Mouse (Mus musculus) gastrocnemius, adult 18-20 months (tissue): ENCODE results near the gene Maml3. TPM values are rescaled to one million over a fixed set of nuclear protein-coding genes. Genes with fewer than 3 reads are reported as not detected.

ENCODE experiments used
- DNase-seq: peaks from one replicate; pipeline ENCODE4 v3.0.0; 2021; ENCODE audit warnings: low spot score
- total RNA-seq, 2 experiments: library from RNA; stranded (reverse); gene quantifications; 2 replicates each; pipeline ENCODE4 v1.2.3; 2021

The Maml3 gene
- total RNA-seq, 2 experiments from 2014 or later: 2.3 to 2.6 TPM

DNA sequence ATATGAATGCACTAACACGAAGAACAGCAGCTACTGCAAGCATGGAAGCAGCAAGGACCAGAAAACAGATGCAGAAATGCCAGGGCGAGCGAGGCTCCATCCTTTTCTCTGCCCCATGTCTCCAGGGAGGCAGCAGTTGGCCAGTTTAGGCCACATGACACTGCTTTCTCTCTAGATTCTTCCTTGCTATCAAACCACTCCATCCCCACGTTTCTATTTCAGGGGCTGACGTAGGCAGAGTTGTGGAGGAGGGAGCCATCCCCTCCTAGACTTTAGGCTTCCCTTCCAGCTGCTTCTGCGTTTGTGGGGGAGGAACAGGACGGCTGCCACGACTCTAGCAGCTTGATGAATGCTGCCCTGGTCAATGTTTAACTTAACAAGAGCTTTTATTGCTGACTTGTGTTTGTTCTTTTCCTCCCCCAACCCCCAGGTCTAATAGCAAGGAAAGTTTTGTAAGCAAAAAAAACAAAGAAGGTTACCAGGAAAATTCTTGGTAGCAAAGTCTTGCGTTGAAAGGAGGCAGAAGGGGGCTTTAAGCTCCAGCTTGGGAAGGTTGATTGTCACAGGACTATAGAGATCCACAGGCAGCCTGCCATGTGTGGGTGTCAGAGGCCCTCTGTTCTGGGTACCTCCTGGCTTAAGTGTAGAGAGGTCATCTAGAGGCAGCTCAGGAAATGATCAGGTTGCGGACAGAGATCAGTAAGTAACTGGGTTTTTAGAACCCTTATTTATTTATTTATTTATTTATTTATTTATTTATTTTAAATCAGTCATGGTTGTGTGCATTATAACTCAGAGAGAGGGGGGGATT, 188.6 kb downstream of the Maml3 start:
- DNase-seq: peak; percentile 48

DNA sequence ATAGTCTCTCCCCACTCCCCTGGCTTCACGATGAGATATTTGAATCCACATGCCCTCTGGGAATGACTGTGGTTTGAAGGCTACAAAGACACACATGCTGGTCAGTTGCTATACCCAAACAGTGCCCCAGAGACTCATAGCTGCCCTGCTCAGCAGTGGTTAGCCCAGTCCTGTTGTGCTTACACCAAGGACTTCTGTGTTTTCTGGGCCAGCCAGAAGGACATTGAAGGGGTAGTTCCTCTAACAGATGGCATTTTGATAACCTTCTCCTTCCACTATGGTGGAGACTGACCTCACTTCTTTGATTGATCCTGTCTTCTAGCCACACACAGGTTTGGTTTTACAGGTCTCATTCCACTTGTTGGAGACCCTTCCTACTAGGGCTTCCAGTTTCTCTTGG, 189.5 kb downstream of the Maml3 start:
- no peak for DNase-seq

DNA sequence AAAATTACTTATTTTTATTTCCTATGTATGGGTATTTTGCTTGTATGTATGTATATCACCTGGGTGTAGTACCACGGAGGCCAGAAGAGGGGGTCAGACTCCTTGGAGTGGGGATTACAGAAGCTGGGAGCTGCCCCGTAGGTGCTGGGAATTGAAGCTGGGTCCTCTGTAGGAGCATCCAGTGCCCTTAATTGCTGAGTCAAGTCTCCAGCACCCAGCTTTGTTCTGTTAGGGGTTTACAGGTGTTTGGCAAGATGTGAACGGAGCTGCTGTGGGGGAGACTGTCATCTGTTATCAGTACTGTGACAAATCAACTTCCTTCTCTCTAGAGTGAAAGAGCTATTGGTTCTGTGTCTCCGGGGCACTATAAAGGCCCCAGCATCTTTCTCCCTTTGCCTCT, 190.0 kb downstream of the Maml3 start:
- no peak for DNase-seq

DNA sequence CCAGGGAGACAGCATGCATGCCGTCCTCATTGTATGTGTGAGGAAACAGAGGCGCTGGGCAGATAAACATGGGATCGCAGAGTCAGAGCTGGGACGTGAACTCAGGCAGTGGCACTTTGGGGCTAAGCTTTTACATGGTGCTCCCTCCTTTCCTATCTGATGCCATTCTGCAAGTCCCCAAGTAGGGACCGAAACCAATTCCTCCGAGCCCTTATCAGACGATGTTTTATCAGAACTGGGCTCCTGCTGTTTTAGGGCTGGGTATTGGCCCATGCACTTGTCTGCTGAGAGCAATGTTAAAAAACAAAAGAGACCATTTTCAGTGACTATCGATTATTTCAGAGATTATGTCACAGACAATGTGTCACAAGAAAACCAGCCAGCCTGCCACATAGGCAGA, 191.4 kb downstream of the Maml3 start:
- no peak for DNase-seq

DNA sequence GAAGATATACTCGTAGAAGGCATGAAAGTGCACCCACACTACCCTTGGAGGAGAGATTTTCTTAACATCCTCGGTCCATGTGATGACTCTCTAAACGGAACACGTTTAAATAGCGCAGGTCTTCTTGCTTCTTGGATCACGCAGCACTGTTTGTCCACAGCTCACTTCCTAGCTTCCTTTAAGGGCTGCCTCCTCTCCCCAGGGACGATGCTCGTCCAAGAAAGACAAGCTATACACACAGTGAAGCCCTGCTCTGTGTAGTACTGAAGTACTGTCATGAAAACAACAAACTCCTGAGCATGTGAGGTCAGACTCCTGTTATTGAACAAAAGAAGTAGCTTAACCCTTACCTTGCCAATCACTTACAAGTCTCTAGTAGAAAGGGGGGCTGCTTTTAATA, 192.7 kb downstream of the Maml3 start:
- peak; percentile 45 for DNase-seq

DNA sequence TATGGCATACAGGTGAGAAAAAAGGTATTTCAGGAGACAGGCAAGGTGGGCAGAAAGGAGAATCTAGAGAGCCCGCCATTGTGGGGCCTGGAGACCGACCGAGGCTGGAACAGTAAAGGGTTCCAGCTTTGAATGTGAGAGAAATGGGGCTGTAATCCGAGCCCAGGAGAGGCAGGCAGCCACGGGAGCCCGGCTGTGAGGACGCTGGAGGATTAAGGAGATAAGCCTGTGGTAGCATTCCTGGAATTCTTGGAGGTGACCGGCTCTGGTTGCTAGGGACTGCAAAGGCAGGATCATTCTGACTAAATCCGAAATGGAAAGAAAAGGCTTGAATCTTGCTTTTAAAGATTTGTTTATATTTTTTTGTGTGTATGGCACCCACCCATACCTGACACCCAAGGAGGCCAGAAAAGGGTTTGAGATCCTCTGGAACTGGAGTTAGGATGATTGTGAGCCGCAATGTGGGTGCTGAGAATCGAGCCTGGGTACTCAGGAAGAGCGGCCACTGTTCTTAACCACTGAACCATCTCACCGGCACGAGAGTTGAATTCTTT, 196.4 kb downstream of the Maml3 start:
- DNase-seq: no peak

DNA sequence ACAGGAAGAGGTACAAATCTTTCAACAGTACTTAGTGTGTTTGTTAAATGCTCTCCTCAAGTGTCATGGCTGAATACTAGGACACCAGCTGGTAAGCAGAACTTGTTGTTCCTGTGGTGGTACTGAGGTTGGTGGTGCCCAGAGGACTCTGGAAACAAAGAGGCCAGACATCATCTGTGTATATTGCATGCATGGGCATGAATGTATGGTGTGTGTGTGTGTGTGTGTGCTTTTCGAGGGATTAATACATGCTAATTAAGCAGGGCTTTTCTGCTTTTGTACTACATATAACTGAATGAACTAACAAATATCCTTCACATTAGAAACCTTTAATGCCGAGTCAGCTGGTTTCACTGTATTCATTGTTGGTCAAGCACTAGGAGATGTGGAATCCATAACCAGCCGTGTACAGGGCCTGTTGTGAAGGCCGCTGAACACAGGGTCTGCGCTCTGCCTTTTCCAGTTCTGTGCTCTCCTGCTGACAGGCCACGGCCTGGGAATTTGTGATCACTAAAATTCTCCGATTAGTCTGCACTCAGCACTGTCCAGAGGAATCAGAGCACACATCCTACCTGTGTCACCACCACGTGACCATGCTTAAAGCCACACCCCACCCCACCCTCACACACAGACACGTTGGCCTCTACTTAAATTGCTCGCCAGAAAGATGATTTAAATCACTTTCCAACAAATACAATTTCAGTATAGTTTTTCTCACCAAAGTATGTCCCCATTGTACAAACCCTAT, 197.6 kb downstream of the Maml3 start:
- no peak for DNase-seq

DNA sequence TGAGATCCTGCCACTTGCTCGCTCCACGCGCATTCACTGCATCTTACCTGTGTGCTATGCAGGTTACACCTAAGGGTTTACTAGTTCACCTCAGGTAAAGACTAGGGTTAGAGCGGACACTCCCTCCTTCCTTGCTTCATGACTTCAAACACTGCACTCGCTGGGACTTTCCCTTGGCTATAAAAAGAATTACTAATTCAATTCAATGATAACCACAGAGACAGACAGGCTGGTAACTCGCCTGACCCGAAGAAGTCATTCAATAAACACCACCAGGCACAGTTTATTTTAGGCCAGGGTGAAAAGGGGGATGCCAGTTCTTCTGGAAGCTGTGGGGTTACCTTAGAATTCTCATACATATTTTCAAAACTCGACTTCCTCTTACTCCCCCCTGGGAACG, 199.0 kb downstream of the Maml3 start:
- DNase-seq: no peak

DNA sequence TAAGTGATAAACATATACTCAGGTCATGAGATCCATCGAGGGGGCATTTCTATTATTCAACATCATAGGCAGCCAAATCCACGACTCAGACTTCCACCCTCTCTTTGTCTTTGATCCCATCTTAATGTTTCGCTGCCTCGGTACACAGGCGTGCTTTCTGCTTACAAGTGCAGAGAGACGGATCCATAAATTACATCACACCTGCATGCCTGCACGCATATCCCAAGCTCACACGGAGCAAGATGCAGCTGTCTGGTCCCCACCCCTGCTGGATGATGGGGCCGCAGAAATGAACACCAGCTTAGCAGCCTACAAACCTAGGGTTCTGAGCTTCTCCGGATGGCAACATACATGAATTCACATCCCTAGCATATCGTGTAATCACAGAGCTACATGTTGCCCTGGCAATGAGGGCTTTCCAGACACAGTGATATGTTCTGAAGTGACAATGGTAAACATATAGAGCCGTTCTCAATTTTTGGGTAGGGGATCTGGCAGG, 200.5 kb downstream of the Maml3 start:
- no peak for DNase-seq

DNA sequence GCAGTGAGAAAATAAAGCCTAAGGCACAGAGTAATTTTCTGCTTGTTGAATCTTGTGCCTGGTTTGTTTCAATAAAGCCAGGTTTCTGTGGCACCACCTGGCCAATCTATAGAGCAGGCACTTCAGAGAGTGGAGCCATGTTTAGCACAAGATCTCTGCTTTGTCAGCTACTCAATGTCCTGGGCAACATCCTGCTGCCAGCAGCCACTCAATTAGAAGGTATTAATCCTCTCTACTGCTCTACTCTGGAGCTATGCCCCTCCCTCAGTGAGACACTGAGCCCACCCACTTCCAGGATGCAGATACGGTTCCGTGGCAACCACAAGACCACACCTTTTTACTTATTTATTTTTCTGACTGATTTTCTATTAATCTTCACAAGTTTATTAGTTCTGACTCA, 203.7 kb downstream of the Maml3 start:
- no peak for DNase-seq

DNA sequence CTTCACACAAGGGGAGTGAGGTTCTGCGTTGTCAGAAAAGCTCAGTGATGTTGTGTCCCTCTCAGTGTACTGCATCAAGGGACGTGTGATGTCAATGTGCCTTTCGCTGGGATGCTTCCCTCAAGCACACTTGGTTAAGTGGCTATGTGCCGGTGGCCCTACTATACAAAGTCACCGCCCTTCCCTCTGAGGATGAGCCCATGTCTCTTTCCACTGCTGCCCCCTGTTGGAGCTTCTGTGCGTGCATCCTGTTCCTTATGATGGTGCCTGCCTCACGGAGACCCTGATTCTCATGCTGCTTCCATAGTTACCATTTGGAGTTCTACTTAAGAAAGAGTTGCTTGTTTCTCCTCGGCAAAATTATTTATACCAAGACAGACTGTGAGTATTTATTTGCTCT, 210.4 kb downstream of the Maml3 start:
- DNase-seq: peak; percentile 56

DNA sequence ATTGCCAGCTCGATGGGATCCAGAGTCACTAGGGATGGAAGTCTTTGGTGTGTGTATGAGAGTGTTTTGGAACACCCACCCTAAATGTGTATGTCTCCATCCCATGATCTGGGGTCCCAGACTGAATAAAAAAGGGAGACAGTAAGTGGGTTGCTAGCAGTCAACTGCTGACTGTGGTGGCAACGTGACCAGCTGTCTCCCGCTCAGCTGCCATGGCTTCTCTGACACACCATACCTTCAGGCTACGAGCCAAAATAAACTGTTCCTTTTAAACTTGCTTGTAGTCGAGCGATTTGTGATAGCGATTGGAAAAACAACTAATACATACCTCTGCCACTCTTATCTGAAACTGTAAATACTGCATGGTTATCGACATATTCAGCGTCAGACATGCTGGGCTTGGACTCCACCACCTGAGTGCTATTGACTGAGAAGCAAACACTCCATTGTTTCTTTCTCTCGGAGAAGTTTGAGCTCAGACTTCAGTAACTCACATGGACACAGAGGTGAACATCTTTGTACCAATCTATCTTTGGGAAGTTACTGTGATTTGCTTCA, 213.2 kb downstream of the Maml3 start:
- no peak for DNase-seq

DNA sequence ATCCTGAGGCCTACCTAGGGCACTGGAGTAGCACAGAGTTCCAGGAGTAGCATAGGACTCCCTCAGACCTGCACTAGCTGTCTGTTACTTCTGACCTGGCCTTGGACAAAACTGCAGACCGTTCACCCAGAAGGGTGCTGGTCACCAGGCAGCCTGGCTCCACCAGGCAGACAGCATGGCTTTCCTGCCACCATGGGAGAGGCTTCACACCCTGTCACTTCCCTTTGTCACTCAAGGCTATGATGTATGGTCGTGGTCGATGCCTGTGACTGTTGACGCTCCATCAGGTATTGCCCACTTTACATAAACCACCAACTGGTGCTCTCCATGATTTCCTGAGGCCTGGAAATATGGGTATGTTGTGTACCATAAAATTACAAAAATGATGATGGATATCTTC, 214.7 kb downstream of the Maml3 start:
- DNase-seq: no peak

DNA sequence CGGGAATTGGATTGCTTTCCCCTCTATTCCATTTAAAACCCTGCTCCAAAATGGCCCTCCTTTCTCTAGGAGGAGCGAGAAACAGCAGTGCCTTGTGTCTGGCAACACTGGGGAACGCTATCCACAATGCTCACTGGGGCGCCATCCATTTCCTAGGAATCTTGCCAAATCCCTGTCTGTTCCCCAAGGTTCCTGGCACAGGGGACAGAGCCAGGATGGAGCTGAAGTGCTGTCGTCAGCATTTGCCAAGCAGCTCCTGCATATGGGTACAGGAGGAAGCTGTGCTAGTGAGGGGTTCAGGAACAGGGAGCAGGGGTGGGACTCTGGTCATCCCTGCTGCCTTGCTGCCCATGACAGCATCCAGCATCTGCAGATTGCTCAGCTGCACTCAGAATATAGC, 215.1 kb downstream of the Maml3 start:
- no peak for DNase-seq

DNA sequence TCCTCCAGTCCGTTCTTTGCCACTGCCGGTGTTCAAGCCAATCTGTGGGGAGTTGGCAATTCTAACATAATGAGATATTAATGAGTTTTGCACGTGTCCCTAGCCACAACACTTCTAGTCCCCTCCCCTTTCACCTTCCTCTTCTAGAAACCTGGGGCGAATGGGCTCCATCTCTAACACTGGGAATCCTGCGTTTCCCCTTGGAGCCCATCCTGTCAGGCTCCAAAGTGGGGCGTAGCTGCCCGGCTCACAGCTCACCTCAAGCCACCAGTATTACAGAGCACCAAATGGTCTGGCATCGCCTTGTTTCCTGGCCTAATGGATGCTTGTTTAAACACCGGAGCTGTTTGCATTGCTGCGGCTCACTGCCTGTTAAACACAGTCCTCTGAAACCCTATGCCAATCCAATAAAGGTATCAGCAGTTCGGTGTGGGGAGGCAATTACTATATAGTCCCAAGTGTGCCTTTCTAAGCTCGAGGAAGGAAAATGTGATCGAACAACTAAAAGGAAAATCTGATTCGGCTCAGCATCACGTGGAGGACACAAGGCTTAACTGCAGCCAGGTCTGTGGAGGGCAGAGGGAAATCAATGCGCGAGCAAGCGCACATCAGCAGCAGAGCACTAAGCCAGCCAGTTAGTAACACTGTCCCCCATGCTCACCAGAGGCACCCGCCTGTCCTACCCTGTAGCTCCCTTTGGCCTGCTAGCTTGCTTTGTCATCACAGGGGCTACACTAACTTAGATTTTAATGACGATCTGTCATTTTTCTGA, 216.0 kb downstream of the Maml3 start:
- no peak for DNase-seq

DNA sequence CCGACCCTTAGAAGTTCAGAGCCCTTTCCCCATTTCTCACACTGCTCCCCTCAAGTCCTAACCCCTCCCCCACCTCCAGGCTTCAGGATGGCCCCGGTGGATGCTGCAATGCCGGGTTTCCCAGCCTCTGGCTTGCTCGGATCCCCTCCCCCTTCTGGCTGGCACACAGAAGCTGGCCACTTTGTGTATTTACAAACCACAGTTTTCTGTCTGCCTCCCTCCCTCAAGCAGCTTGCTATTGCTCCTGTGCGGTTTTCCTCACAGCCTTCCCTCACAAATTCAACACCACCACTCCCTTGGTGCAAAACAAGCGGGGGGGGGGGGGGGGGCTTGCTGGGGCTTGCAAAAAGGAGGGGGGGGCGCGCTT, 216.6 kb downstream of the Maml3 start:
- no peak for DNase-seq

DNA sequence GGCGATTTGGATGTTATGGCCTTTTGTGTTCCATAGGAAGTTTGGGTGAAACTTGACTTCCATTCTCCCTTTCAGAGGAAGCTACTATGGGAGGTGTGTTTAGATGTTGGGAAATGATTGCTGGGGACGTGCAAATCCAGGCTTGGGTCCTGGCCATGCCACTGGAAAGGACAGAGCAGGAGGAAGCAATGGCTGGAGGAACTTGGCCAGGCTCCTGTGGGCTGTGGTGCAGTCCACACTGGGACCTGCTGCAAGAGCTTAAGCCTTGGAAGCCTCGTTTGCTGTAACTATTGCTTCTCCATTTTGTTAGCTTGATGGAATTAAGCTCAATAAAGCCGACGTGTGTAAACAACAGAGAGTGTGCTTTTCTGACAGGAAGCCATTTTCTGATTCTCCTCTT, 219.0 kb downstream of the Maml3 start:
- no peak for DNase-seq

DNA sequence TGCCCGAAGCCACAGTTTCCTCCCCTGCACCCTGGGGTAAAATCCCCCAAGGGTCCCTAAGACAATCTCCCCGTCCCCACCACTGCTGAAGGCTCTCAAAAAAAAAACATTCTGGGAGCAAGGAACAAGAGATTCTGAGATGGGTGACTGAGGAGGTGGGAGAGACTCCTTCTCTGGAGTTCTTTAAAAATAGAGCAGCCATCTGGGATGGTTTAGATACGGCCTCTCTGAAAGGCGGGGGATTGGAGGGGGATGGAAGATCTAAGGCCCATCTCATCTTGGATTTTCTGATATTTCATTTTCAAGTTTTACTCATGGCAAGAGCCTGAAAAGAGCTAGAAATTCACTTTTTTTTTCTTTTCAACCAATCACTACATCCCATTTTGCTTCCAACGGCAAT, 219.4 kb downstream of the Maml3 start:
- DNase-seq: no peak

DNA sequence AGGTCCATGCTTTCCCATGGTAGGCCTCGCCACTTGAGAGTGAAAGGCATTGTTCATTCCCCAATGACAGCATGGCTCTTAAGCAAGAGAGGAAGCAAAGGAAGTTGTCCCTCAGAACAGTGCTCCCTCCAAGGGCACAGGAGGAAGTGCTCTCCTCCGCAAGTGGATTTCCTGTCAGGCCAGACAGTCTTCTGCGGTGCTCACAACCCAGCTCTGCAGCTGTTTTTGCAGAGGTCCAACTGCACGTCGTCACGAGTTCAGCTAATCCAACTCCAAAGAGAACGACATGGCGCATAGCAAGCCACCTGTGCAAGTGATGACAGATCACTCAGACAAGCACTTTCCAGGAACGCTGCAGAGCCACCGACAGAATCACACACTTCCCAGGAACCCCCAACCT, 222.9 kb downstream of the Maml3 start:
- DNase-seq: peak; percentile 24

DNA sequence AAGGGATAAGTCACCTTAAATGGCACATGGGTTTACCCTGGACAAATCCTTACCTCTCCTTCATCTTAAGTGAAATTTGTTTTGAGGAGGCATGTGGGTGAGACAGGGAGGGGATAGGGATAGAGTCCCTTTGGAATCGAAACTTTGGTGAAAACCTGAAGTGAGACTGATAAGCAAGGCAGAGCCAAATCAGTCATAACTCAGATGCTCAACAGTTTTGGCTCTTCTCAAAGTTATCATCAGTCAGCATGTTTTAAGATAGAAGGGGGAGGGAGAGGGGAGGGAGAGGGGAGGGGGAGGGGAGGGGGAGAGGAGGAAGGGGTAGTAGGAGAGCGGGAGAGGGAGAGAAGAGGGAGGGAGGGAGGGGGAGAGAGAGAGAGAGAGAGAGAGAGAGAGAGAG, 223.5 kb downstream of the Maml3 start:
- DNase-seq: no peak

DNA sequence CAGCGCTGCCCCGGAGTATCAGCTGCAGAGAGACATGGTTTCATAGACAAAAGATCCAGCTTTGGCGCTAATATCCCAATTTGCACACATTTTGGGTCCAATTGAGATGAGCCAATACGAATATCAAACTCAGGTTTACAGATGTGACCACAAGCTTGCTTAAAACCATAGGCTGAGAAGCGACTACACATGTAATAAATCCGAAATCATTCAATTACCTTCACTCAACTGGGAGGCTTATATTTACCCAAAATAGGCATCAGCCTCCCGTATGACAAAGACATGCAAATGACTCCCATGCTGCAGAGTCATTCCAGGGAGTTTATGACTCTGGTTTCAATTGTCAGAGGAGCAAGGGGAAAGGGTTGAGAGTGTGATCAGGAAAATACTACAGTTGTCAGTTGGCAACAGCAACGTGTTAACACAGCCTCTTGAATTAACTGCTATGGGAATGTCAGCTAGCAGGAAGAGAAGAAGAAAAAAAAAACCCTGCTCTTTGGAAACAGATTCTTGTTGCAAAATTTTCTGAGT, 224.3 kb downstream of the Maml3 start:
- DNase-seq: no peak
